Mouse (Mus musculus): ENCODE results near the gene Dlk1.

GRCm38 (mm10) chr12:109412071-109412440 is 40.6 kb upstream of the Dlk1 start:
- TF ChIP-seq CTCF (IDR thresholded peaks at IDR 0.05; ENCODE audit: insufficient read depth, low read length) (no peak), POLR2A (IDR thresholded peaks at IDR 0.05; ENCODE audit: borderline replicate concordance, extremely low read depth, low read depth, low read length) (no peak)
